Mouse (Mus musculus): ENCODE results near the gene Mrpl21. TPM values are rescaled to one million over a fixed set of nuclear protein-coding genes. Genes with fewer than 3 reads are reported as not detected.

Mrpl21 gene
- total RNA-seq, 2 experiments from 2014 or later, result 70.0 to 74.4 TPM

DNA sequence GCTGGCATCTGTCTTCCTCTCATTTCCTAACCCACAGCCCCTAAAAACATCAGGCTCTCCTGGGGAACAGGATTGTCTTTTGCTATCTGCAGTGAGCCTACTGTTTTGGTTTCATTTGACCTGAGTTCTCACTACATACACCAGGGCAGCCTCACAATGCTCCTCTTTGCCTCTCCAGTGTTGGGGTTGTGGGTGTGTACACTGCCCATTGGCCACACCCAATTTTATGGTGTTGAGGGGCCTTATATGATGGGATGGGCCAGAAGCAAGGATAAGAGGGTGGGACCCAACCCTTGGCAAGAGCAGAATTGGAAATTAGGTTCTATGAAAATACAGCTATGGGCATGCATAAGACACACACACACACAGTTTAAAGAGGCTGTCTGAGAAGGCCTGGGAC lies 14.3 kb downstream of the Mrpl21 start:
- no peak for DNase-seq

DNA sequence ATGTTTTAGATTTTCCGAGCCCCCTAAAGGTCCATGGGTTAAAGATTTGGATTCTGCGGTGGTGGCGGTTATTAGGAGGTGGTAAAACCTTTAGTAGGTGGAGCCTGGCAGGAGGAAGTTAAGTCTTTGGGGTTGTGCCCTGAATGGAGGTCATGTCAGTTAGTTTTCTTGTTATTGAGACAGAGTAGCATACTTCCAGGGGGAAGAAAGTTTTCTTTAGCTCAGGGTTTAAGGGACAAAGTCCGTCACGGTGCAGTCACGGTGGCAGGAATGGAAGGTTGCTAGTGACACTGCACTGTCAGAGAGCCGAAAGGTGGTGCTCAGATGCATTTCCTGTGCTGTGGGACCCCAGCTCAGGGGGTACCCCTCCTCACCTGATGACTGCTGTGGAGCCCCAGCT lies 15.1 kb downstream of the Mrpl21 start:
- DNase-seq, result no peak

DNA sequence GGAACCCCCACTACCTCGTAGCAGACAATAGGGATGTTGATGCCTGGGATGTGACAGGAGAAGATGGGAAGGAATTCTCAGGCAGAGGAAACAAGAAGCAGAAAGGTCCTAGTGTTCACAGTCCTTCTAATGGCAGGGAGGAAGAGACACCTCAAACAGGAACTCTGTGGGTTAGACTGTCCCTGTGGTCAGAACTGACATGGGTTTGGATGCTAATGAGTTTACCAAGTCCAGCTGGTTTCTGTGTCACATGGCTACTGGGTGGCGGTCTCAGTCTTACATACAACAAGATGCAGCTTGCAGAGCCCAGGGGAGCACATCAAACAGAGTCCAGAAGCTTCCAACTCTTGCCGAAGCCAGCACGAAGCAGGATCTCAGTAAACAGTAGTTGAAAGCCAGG lies 21.3 kb downstream of the Mrpl21 start:
- DNase-seq, result no peak

DNA sequence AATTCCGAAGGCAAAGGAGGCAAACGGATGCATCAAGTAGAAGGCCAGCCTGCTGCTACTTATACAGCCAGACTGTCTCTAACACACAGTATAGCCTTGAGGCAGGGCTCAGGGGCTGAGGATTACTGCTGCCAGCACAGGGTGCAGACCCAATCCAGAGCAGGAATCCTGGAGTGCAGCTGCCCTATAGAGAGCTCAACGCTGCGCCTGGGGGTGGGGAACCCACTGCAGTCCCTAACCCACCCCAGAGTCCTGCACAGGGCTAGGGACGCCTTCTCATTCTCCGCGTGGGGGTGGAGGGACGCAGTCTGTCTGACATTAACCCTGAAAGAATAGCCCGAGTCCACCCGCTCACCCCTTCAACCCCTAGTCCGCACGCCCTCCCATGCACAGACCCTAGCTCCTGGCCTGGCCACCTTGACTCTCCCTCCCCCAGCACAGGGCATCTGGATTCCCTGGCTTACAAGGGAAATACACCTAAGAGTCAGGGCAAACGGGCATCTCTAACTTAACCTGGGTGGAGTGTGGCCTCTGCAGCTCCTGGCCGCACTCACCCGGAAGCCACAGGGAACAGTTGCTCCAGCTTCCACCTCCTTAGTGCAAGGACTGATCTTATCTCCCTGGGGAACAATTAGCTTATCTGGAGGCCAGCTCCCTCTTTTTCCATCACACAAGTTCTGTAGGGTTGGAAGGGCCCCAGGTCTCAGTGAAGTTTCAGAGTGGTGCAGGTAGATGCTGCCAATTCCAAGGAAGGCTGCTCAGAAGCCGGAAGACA lies 24.7 kb downstream of the Mrpl21 start:
- no peak for DNase-seq

DNA sequence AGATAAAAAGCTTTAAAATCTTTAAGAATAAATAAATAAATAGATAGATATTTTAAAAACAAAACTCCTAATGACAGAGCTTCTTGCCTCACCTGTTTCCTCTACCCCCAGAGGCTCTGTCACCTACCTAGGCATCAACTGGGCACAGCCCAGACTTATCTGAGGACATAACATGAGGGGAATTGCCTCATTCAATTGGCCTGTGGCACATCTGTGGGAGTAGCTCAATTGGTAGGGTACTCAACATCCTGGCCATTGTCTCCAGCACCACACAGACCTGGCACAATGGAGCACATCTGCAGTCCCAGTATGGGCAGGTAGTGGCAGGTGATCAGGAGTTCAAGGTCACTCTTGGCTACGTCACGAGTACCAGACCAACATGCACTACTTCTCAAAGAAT lies 36.6 kb downstream of the Mrpl21 start:
- no peak for DNase-seq

- no peak for DNase-seq
These were observed 37.4 kb downstream of the Mrpl21 start for GRCm38 (mm10) chr19:3320086-3320485.

DNA sequence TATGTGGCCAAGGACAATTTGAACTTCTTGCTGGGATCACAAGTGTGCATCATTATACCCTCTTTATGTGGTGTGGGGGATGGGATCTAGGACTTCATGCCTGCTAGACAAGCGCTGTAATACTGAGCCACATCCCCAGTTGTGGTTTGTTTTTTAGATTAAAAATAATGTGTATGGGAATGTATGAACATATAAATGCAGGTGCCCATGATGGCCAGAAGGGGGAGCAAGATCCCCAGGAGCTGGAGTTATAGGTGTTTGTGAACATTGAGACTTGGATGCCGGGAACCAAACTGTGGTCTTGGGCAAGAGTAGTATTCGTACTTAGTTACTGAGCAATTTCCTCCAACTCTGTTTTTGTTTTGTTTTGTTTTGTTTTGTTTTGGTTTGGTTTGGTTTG lies 38.1 kb downstream of the Mrpl21 start:
- DNase-seq, result peak in 1 of 2 experiments; percentile 31

DNA sequence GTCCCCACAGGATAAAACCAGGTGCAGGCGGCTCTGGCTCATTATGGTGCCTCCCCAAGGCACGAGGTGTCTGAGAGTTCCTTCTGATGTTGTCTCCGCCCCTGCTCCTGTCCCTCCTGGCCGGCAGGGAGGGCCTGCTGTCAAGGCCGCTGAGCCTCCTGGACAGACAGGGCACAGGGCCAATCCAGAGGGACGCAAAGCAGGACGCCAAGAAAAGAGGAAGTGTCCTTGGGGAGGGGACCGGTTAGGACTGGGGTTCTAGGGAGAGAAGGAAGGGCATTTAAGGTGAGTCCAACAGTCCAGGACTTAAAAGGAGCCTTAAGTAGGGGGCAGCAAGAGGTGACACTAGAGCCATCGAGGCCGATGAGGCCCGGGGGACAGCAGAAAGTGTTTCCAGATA lies 38.9 kb downstream of the Mrpl21 start:
- peak; percentile 91 for DNase-seq

- peak; percentile 71 to 82 for DNase-seq
These were observed 39.7 kb downstream of the Mrpl21 start, which contains the start of gene Cpt1a for GRCm38 (mm10) chr19:3322261-3322969. Cpt1a (plus strand) TSS chr19:3322334.

GRCm38 (mm10) chr19:3323201-3323621 lies 40.5 kb downstream of the Mrpl21 start:
- DNase-seq, result peak; percentile 95 to 97

DNA sequence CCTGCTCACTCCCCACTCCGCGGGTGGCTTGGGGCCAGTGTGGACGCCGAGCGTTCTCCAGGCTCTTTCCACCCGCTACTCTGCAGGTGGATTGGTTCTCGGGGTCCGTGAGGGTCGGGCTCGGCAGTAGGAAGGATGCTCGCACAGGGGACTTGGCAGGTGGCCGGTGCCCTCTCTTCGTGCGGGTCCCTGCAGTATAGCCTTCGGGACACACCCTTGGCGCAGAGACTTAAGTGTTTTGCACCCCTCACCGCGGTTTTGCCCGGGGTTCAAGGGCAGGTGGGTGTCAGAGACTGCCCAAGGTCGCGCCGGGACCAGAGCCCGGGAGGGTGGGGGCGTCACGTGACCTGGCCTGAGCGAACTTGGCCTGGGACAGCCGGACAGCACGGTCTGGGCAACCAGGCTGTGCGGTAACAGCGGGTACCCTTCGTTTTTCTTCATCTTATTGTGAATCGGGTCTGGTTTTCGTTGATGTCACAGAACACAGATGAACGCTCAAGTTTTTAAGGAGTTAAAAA lies 41.1 kb downstream of the Mrpl21 start:
- peak; percentile 96 for DNase-seq

DNA sequence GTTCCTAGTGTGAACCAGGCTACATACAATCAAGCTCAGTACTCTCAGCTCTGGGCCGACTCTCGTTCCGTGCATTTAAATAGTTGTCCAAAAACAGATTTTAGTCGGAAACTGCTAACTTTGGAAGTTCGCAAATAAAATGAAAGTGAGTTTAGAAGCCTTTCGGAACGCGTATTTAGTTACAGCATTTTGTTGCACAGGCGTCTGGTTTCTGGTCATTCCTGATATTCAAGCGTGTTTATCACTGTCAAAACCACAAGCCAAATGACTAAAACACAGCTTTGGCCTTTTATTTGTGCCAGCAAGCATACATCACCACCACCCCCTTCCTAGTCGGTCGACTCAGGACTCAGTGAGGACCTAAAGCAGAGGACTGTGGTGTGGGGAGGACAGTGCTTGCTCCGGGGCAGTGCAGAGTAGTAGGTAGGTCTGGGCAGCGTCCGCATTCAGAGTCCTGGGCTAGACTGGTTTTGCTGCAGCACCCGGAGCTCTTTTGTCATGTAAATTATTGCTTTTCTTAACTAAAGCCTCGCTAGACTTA lies 41.6 kb downstream of the Mrpl21 start:
- peak; percentile 60 to 66 for DNase-seq

DNA sequence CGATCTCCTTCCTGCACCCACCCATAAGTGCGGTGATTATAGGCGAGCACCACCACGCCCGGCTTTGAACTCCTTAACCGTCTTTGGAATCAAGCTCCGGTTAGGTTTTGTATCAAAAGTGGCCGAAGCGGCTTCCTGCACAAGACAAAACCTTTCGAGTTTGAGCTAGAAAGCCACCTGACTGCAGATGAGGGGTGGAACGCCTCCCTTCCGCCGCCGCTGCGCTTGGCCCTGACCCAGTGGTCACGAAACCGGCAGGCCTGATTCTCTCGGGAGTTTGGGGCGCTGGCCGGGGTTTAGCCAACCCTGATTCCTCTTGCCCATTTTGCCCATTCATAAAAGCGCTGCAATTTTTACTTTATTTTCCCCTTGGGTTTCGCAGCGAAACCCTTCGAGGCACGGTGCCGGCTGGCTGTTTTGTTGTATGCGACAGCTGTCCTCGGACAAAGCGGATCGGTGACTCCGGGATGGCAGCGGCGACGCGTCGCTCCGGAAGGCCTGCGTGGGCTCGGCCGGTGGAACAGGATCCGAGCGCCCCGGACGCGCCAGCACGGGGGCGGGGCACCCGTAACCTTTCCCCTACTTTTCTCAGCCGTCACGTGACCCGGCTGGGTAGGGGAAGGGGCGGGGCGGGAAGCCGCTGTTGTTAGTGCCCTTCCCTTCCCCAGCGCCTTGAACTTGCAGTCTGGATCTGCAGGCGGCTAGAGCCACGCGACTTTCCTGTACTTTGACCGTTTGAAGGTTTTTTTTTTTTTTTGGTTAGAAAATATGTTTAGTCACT lies 42.4 kb downstream of the Mrpl21 start:
- peak; percentile 96 to 97 for DNase-seq

DNA sequence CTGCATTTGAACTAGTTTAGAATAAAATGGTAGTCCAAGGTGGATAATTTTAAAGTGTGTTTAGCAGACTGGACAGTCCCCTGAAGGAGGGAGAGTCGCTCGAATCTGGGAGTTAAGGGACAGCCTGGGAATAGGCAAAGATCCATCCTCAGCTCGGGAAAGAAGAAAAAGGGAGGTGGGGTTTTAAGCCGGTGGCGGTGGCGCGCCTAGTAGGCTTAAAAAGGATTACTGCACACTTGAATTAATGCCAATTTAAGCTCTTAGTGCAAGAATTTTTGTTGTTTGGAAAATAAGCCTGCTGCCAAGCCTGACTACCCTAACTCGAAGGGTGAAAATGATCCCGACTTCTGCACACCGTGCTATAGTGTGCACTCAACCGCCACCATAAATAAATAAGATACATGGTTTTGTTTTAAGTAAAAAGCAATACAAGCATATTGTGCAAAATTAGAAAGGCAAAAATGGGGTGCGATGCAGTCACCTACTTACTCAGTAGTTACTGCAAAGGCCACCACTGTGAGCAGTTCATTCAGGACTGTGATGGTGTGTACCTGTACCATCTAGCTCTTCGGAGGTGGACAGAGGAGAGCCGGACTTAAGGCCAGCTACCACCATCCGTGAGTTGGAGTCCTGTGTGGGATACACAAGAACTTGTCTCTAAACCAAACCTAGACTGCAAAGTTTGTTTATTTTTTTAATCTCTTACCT lies 43.2 kb downstream of the Mrpl21 start:
- DNase-seq, result no peak

- peak in 1 of 2 experiments; percentile 48 for DNase-seq
These were observed 43.9 kb downstream of the Mrpl21 start for GRCm38 (mm10) chr19:3326479-3327047.

DNA sequence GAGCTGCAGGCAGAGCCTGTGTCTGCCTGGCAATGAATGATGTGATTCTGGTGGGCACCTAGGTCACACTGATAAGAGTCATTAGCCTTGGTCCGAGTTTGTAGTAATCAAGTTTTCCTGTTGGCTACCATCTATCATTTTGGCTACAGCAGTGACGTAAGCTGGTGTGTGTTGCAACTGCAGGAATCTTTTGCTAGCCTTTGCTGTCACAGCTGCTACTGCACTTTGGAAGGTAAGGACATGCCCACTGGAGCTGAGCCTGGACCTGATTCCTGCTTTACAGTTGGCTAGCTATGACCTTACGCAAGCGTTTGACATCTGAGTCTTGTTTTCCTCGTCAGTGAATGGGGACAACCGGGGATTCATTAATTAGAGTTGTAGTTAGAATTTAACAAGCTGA lies 50.5 kb downstream of the Mrpl21 start:
- peak; percentile 64 to 80 for DNase-seq

DNA sequence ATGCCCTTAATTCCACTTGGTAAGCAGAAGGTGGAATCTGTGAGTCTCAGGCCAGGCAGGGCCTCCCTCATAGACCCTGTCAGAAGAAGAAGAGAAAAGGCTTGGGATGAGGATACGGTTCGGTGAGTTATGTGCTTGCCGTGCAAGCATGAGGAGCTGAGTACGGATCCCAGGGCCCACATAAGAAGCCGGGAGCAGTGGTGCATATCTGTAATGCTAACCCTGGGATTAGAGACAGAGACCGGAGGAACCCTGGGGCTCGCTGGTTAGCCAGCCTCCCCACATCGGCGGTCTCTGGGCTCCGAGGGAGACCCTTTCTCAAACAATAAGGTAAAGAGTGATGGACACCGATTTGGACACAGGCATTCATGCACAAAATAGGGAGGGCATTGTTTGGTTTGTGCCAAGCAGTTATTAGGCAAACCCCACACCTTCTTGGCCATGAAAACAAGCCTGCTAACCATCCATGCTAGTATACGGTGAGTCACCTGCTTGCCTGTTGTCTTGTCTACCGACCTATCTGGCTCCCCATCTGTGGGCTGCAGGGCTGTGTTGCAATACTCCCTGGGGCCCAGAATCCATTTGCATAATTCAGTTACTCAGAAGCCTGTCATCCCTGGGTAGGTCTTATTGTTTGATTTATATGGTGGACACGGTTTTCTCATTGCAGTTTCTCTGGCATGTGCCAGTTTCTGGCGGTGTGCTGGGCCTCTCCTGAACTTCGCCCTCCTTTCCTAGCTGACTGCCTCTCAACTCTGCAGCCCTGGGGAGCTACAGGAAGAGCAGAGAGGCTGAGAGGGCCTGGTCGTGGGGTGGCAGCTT lies 51.2 kb downstream of the Mrpl21 start:
- peak; percentile 67 to 77 for DNase-seq

DNA sequence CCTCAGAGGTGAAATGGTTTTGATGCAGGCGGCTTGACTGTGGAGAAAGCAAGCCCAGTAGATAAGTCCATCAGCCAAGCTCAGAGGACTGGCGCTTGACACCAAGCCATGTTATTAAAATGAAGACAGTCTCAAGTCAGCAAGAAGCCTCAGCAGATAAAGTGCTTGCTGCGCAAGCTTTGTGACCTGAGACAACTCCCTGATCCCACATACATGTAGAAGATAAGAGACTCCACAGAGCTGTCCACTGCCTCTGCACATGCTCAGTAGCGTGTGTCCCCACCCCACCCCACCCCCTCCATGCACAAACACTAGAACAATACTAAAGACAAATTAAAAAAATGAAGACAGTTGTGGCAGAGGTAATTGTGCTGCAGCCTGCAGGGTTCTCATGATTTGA lies 51.8 kb downstream of the Mrpl21 start:
- no peak for DNase-seq

GRCm38 (mm10) chr19:3335917-3336316 lies 53.2 kb downstream of the Mrpl21 start:
- DNase-seq, result peak in 1 of 2 experiments; percentile 49

All from adrenal gland, postnatal 36 days (tissue).